Mouse (Mus musculus): Measurements from ENCODE around the gene Lamb3.

DNA sequence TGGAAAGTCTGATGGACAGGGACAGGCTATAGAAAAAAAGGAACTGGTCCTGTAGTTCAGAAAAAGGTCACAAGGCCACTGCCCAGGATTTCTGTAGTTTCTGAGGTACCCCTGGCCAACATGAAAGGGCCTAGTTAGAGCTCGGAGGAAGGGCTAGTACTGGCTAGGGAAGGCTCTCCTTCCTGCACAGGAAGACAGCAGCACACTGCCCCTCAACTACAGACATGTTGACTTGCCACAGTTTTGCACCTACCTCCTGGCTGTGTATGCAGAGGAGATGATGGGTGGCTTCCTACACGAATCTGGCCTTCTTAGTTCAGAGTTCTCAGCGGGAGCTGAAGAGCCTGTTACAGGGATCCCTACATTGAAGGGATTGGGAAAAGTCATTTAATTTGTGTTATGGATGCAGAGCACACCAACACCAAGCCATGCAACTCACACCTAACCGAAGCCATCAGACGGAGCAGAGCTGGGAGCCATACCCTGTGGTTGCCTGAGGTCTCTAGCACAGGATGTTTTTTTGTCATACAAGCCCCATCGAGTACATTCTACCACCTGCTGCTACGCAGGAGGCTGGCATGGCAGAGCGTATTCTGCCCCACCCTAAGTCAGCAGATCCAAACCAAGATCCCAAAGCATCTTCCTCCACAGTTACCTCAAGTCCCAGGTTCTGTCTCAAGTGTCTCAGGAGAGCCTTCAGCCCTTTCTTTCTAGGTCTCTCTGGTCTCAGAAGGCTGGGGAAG is 6.7 kb upstream of the Lamb3 start:
- TF ChIP-seq POLR2A (IDR thresholded peaks at IDR 0.05; ENCODE audit: borderline replicate concordance, control insufficient read depth, low read depth, low read length), result no peak
- no peak for TF ChIP-seq CTCF (IDR thresholded peaks at IDR 0.05; ENCODE audit: control insufficient read depth, insufficient read depth, low read length)
